Mouse (Mus musculus) erythroid progenitor cell, adult 5-6 weeks (primary cell): ENCODE results near the gene Crlf1. TPM values are rescaled to one million over a fixed set of nuclear protein-coding genes. Genes with fewer than 3 reads are reported as not detected.
A peak's percentile ranks its signal among the peaks of the same experiment; 100 is the strongest.

Experiments used
- ATAC-seq: replicated peaks from 2 replicates; pipeline ENCODE4 v1.8.0; 2016; ENCODE audit warnings: moderate number of reproducible peaks, mild to moderate bottlenecking, moderate TSS enrichment, inconsistent platforms; ENCODE audit not compliant: poor library complexity, low FRiP score, severe bottlenecking
- total RNA-seq, 2 experiments: library from RNA; stranded (forward) in 1 of 2; stranded (reverse) in 1 of 2; fragments of 150-400 nt in 1 of 2; fragments of 186-747, 209-891 nt in 1 of 2; gene quantifications; 2 replicates each; pipeline versions ENCODE4 v1.2.3 to v1.2.4; 2015 to 2017; ENCODE audit warnings: low replicate concordance in 2 of 2

The Crlf1 gene
- not detected in 2 replicates for total RNA-seq (2015; ENCODE audit: low replicate concordance)
- total RNA-seq (2017; ENCODE audit: low replicate concordance) = 1.4 TPM in 1 of 2 replicates, not detected in the other

DNA sequence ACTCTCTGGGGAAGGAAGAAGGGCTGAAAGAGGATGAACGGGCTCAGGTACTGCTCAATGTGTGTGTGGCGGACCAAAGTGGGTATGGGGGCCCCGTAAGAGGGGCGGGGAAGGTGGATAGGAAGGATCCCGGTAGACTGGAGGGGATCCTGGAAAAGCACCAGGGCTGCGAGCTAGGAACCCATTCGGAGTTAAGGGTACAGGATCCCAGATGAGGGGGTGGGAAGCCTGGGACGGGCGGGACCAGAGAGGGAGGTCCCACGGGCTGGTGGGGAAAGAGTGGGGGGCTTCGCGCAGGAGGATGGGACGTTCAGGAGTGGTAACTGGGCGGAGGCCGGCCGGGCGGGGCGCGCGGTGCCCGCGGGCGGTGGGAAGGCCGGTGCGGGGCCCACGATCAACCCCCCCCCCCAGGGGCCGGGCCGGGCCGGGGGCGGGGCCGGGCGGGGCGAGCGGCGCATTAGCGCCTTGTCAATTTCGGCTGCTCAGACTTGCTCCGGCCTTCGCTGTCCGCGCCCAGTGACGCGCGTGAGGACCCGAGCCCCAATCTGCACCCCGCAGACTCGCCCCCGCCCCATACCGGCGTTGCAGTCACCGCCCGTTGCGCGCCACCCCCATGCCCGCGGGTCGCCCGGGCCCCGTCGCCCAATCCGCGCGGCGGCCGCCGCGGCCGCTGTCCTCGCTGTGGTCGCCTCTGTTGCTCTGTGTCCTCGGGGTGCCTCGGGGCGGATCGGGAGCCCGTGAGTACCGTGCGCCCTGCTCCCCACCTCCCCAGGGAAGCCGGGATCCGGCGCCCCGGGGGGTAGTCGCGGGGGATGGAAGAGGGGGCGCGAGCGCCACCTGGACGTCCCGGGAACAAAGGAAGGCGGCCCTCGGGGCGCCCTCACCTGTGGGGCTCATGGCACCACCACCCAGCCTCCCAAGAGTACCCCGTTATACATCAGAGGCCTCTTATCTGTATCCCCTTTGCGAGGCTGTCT lies at the start of gene Crlf1:
TSS of gene Crlf1 (plus strand) at position 495 of the 977 bp plus-strand sequence.
- ATAC-seq = no peak

DNA sequence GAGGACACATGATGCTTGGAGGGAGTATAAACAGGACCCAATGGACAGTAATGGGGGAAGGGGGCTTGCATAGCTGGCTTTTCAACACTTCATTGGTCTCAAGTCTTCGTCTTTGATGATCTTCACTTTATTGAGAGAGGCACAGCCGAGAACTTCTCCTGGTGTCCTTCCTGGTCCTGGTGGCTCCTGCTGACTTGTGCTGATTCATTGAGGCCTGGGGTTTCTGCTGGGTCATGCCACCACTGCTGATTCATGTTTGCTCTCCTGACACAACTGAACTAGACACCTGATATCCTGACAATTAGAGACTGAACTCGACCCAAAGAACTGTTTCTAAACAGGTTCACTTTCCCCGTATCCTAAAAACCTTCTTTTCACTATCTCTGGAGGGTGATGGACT lies 49.6 kb upstream of the Crlf1 start:
- ATAC-seq = peak; percentile 65

DNA sequence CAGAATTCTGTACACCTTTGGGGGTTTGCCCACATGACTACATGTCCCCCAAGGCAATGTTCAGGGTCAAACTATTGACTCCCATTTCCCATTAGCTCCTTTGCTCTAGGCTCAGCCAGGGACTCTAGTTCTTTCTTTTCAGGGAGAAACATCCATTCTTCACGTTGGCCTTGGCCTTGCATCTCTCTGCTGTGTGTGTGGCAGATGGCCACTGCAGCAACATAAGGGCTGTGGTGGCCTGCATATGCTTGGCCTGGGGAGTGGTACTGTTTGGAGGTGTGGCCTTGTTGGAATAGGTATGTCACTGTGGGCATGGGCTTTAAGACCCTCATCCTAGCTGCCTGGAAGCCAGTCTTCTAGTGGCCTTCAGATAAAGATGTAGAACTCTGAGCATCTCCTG lies 47.0 kb upstream of the Crlf1 start:
- ATAC-seq = no peak

DNA sequence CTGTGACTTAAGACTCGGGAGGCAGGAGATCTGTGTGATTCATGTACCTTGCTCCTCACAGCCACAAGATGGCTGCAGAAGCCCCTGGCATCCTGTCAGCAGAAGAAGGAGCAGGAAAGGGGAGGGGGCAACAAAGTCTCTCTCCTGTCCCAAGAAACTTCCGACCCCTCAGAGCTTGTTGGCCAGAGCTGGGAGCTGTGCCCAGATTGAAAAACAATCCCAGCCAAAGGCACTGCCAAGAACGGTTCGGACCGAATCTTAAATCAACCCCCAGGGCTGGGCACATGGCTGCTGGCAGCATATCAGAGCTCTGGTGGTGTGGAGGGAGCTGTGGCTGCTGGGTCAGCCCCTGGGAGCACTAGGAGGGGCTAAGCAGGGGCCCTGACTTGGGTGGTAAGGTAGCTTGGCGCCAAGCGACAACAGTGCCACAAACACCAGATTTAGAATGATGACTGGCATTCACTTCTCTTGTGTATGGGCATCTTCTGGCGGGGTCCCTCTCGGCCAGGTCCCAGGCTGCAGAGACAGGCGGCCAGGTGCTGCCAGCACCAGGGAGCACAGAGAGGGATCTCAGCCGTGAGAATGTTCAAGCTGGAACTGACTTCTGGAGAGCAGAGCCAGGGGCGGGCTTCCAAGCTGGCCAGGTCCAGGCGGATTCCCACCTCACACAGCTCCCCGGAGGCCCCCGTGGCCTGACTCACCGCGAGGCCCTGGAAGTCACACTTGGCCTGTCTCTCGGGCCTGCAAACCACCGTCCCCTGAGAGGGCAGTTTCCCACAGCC lies 45.1 kb upstream of the Crlf1 start:
- ATAC-seq = no peak

DNA sequence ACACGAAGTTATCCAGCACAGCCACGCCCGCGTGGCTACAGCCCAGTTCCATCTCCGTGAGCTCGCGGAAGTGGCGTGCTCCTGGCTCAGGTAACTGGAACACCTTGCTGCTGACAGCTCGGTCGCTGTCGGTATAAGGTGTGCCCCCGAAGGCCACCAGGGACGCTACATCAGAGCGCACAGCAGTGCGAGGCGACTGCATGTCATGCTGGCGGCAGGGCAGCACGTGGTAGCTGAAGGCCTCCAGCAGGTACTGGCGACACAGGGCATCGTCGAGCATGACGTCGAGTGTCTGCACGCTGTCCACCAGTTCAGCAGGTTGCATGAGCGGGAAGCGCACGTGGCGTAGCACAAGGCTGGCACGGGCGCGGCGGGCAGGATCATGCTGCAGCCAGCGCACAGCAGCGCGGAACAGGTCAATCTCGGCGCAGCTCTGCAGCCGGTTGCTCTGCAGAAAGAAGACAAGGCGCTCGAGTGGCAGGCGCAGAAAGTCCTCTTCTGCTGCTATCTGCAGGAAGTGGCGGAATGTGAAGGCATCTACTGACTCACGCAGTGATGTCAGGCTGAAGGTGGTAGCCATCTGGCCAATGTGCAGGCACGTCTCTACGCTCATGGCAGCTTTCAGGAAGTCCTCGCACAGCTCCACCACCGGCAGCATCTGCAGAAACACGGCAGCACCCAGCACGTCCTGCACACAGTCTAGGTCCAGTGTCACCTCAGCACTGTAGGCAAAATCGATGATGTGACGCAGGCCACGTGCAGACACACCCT lies 40.6 kb upstream of the Crlf1 start:
- ATAC-seq = no peak

DNA sequence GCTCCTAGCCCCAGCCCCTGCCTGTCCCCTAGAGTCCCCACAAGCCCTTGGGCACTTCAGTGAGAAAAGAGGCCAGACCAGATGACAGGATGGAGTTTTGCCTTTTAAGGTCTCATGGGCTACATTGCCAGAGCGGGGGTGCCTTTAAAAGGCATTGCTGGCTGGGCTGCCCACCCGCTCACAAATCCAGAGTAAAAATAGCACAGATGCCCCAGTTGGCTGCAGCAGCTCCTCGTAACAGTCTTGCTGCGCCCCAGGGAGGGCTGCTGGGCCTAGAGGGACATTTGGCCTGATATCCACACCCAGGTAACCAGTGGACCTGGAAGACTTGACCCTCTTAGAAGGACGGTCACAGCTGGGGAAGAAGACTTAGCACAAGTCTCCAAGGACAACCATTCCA lies 39.1 kb upstream of the Crlf1 start:
- no peak for ATAC-seq

DNA sequence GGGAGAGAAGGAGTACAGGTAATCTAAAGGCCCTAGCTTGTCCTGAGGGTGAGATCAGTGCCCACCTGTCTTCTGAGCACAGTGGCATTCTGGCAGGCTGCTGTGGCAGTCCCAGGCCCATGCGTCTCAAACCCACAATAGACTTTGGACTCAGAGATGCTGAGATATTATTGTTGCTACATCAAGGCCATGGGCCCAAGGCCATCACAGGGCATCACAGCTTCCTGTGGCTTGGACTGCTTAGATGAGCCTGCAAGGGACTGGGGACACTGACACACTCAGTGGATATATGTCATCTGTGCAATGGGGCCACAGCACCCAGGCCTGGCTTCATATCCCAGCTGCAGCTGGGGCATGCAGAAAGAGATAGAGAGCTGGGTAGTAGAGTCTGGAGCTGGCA lies 36.0 kb upstream of the Crlf1 start:
- ATAC-seq = no peak

DNA sequence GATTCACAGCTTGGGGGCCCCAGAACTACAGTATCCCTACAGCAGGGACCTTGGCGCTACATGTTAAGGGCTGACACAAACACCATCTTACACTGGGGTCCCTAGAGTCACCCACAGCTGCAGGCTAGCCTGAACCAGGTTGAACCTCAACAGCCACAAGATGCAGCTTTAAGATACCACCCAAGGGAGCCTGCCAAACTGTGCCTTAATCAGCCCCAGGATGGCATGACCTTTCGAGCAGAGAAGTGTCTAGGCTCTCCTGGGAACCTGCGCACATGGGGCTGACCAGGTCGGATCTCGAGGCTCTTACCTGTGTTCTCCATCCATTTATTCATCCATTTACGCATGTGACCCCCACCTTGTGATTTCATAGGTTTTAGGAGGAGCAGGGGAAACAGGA lies 35.1 kb upstream of the Crlf1 start:
- ATAC-seq = no peak

DNA sequence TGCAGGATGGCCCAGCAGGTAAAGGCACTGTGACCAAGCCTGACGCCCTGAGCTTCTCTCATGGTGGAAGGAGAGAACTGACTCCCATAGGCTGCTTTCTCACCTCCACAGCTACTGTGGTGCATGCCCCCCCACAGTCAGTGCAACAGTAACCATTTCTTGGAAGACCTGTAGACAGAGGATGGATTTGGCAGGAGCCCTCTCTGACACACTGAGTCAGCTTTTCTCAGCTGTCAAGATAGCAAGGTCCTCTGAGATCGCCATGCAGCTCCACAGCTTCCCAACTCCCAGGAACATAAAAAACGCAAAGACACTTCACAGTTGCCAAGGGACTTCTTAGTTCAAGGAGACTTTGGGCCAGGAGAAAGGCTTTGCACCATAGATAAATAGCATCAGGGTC lies 34.5 kb upstream of the Crlf1 start:
- ATAC-seq = no peak

DNA sequence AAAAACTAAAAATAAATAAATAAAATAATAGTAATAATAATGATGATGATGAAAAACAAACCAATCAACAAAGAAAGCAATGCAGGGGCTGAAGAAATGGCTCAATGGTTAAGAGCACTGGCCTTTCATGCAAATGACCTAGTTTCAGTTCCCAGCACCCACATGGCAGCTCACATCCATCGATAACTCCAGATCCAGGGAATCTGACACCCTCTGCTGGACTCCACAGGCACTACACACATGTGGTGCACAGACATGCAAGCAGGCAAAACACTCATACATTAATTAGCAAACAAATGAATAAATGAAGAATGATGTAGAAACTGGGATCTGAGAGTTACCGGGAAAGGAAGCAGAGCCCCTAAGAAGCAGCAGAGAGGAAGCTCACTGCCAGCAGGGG lies 33.3 kb upstream of the Crlf1 start:
- ATAC-seq = no peak

DNA sequence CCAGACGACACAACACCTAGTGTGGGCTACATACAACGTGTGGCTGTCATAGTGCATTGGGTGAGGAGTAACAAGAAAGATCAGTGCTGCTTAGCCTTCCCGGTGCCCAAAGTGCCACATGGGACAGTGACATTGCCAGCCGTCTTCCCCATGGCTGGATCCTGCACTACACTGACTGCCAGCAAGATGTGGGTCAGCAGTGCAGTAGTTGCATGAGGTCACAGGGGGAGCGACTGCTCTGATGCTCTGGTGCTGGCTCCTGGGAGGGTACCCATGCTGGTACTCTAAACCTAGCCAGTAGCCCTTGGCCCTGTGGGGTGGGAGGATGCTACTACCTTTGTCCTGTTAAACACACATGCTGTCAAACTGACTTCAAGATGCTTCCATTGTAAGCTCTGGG lies 32.8 kb upstream of the Crlf1 start:
- ATAC-seq = no peak

DNA sequence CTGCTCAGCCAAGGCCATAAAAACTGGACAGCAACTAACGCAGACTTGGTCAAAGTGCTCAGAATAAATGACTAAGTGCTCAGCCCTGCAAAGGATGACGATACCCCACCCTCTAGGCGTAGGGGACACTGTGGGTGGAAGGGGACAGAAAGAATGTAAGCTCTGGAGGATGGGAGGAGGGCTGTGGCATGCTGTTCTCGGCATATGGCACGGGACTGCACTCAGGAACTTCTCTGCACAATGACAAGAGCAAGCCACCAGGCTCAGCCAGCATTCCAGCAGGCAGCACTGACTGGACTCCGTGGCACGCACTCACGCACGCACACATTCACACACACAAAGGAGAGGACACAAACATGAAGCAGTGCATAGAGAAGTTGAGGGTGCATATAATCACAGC lies 32.4 kb upstream of the Crlf1 start:
- no peak for ATAC-seq

DNA sequence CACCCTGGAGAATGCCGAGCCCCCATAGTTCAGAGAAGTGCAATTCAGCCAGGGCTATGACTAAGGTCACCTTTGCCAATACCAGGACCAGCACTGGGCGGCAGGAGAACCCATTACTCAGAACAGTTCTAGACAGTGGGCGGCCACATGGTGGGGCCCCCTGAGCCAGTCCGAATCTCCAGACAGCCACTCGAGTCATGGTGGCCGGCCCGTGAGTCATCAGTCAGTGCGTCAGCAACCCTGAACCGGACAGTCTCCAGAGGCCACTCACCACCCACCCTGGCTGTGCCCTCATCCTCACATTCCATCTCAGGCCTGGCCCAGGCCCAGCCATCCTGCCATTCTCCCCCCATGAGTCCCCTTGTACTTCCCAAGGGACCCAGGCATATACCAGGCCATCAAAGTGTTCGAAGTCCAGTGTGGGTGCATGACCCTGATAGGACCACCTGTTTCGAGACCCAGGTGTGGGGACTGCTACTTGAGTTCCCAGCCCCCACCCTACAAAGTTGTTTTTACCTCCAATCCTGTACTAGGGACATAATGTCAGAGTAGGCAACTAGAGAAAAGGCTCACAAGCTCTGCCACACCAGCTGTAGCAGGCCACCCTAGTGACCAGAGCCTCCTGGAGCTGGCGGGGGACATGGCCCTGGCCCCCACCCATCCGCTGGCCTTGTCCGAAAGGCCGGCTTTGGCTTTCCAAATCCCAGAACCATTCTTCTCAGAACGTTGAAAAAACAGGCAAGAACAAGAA lies 31.0 kb upstream of the Crlf1 start:
- no peak for ATAC-seq

DNA sequence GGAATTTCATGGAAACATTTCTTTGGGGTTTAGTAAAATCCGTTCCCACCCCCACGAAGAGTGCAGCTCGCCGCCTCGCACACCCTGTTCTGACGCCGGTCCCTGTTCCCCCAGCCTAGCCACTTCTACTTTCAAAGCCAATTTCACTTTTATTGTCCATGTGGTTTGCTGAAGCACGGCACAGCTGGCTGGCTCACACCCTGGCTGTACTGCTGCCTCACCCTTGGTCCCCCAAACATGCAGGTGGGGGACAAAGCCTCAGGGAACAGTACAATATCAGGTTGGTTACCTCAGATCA lies 30.5 kb upstream of the Crlf1 start:
- ATAC-seq = no peak

DNA sequence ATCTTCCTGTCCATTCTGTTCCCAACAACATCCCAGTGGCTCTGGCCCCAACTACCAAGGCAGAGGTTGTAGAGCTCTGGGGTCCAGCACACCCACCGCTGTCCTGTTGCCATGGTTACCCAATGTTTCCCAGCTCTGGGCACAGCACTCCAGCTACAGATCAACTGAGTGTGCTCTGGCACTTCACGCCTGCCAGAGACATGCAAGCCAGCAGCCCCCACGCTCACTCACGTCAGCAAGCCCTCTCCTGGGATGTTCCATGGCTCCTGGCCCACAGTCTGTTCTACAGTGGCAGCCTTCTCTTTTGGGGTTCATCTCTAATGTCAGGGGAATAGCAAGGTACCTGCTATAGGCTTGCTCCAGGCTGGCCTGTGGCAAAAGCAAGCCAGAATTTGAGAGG lies 29.7 kb upstream of the Crlf1 start:
- no peak for ATAC-seq

DNA sequence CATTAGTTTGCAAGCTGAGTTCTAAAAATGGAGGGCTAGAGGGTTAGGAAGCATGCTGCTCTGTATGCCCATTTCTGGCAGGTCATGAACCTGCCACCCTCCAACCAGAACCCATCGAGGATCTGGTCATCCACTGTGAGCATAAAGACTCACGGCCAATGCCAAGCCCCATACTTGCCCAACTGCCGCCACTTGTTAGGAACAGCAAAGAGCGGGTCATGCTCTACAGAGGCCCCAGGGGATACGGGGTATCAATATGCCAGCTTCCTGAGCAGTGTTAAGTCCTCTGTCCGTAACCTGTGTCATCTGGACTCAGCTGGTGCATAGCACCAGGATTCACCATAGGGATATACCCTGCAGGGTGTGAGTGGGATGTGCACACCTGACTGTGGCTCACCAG lies 28.8 kb upstream of the Crlf1 start:
- no peak for ATAC-seq

DNA sequence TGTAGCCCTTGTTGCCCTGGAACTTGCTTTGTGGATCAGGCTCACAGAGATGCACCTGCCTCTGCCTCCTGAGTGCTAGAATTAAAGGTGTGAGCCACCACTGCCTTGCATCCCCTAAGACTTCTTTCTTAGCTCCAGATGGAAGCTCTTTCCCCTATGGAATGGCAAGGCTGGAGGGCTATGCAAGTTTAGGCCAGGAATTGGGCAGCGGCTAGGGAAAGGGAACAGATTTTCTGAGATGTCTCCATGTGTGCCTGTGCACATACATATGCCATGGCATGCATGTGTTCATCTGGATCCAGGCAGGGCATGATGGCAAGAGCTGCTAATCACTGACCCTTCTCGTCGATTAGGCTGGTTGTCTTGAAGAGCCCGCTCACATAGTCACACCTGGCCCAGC lies 27.3 kb upstream of the Crlf1 start:
- ATAC-seq = no peak

DNA sequence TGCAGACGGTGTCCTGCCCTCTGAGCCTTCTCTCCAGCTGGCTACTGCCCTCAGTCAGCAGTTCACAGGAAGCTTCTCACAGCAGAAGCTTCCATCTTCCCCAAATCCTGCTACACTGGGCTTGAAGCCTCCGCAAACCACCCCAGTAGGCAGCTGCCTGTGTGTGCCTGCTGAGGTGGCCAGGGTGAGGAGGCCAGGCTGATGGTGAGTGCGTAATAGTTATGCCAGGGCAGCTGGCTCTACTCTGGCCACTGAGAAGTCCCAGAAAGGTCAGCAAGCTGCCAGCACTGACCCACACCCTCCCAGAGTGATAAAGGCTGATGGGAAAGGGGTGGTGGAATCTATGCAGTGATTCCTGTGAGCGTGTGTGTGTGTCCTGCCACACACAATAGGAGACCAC lies 26.7 kb upstream of the Crlf1 start:
- ATAC-seq = no peak

DNA sequence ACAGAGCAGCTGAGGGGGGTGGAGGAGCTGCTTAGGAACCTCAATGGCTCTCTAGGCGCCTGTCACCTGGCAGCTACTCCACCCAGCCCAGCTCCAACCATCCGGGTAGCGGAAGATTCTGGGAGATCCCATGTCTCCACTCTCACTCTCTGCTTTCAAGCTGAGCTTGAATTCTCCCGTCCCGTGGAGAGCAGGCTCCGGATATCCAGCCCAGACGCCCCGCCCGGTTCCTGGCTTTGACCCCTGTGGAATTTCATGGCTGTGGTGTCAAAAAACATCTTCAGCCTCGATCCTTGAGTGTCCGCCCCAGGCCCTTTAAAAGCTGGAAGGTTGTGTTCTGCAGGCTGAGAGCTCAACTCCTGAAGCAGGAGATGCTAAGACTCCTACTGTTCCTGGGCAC lies 26.2 kb upstream of the Crlf1 start:
- no peak for ATAC-seq

DNA sequence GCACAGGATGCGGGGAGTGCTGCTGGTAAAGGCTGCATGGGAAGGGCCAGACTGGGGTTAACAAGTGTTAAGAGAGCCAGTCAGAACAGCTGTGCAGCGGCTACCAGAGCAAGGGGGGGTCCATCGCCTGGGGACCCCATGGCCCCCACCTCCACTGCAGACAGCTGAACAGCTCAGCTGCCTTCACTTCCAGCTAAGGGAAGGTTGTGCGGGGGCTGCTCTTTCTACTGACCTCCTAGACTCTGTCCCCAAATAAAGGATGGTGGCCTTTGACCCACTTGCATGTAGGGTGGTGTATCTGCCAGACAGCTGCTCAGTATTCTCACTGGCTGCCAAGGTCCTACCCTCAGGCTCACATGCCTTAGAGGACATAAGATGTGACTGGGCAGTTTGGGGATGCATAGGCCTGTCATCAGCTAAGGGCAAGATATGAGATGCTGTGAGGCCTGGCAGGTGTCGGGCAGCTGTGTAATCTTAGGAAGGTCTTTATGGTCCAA lies 25.7 kb upstream of the Crlf1 start:
- no peak for ATAC-seq
